ENCODE assay signal across 19 mouse cellular contexts in the genomic region with DNA sequence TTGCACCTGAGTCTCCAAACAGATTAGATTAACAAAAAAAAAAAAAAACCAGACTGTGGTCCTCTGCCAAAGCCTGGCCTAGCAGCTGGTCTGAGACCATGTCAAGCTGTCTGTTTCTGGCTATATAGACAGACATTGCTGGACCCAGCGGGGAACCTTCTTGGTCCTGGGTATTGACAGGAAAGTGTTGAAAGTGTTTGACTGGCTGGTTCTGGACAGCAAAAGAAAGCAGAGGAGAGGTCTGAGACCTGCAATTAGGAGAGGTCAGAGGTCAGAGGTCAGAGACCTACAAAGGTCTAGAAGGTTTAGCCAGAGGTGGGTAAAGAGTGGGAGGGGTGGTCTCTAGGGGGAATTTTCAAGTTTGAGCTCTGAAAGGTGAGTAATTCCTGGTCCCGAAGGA. TPM values are rescaled to one million over a fixed set of nuclear protein-coding genes. Genes with fewer than 3 reads are reported as not detected.
DNase-seq lines count a peak whose midpoint lies in the region; ATAC-seq and TF ChIP-seq lines count a peak whose summit lies in the region.
"Had no signal": no experiment of that assay in that cellular context is flagged by ENCODE, and none has a peak within 500 bp of the region (broad histone marks: within the 10 kb centered on the region; RNA-seq: fewer than 3 reads in every experiment).

No protein-coding gene starts in this region.

- no peak for TF ChIP-seq POLR2A in bone marrow macrophage, adult 2 months (IDR thresholded peaks at IDR 0.05; ENCODE audit: borderline replicate concordance, low read depth, low read length)

- H3K4me2 ChIP-seq in limb, embryonic 11.5 days (ENCODE audit: low read depth, severe bottlenecking), result no peak overlapping the region
- no peak overlapping the region for H3K4me2 ChIP-seq in hindbrain, postnatal 0 days (ENCODE audit: low read depth, low read length)
- H3K4me2 ChIP-seq: heart, embryonic 15.5 days; liver, embryonic 13.5 days had no signal

- no peak for TF ChIP-seq CTCF in bone marrow macrophage, adult 2 months (IDR thresholded peaks at IDR 0.05; ENCODE audit: low read depth, low read length)
- TF ChIP-seq CTCF in hindbrain, postnatal 0 days (IDR thresholded peaks at IDR 0.05; ENCODE audit: low read depth), result no peak

- WGBS in limb, embryonic 11.5 days, result 26% methylated on average over 2 of the region's 2 CpGs
- 22% methylated on average over 2 of the region's 2 CpGs for WGBS in limb, embryonic 10.5 days
- 52% methylated on average over 2 of the region's 2 CpGs for WGBS in hindbrain, postnatal 0 days

- no peak overlapping the region for H3K4me3 ChIP-seq in limb, embryonic 11.5 days (ENCODE audit: low read depth, low read length)
- no peak overlapping the region for H3K4me3 ChIP-seq in limb, embryonic 10.5 days
- H3K4me3 ChIP-seq in bone marrow macrophage, adult 2 months (ENCODE audit: insufficient read depth, low read length), result no peak overlapping the region
- no peak overlapping the region for H3K4me3 ChIP-seq in hindbrain, postnatal 0 days (ENCODE audit: low read length)
- H3K4me3 ChIP-seq: heart, embryonic 15.5 days; liver, embryonic 13.5 days had no signal

- H3K36me3 ChIP-seq in limb, embryonic 11.5 days (ENCODE audit: control insufficient read depth, insufficient read depth, low read length), result no peaks in the 10 kb centered on the region
- H3K36me3 ChIP-seq in limb, embryonic 10.5 days, result no peaks in the 10 kb centered on the region
- no peaks in the 10 kb centered on the region for H3K36me3 ChIP-seq in hindbrain, postnatal 0 days (ENCODE audit: insufficient read depth, low read length)
- H3K36me3 ChIP-seq: forebrain, embryonic 10.5 days; heart, embryonic 15.5 days; liver, embryonic 13.5 days had no signal

- no peak overlapping the region for H3K27ac ChIP-seq in limb, embryonic 11.5 days (replicated peaks; ENCODE audit: low read depth, low read length)
- H3K27ac ChIP-seq in limb, embryonic 10.5 days, result no peak overlapping the region
- peak overlapping the region; percentile 22; the same call in 1 of the 2 replicates for H3K27ac ChIP-seq in bone marrow macrophage, adult 2 months (ENCODE audit: insufficient read depth, low read depth, low read length)
- H3K27ac ChIP-seq in hindbrain, postnatal 0 days, result no peak overlapping the region
- H3K27ac ChIP-seq: heart, embryonic 15.5 days; liver, embryonic 13.5 days had no signal

- DNase-seq in cerebellum, postnatal 14 days, result peak; percentile 11 to 34
- DNase-seq in cerebellum, adult 11 months, result no peak
- DNase-seq in limb, embryonic 11.5 days (ENCODE audit: low spot score), result peak; percentile 24
- DNase-seq in limb, embryonic 10.5 days (ENCODE audit: low spot score), result no peak
- DNase-seq in hindbrain, postnatal 0 days (ENCODE audit: low spot score), result peak; percentile 25
- no peak for DNase-seq in frontal cortex, adult 2 months (ENCODE audit: extremely low spot score in 1 of 2, low spot score in 1 of 2)
- DNase-seq in heart, postnatal 25 days (ENCODE audit: low spot score), result no peak
- DNase-seq: cerebellum, postnatal 25 days; heart, postnatal 4 days; kidney, adult 2 months; kidney, postnatal 10 days; liver, embryonic 13.5 days; lung, adult 2 months; retina, postnatal 1 day had no signal

- H3K27me3 ChIP-seq in limb, embryonic 11.5 days (ENCODE audit: control insufficient read depth, insufficient read depth, low read length), result no peaks in the 10 kb centered on the region
- 0 out of 2 replicates have a peak, but pooled peaks cover 5% of the 10 kb centered on the region for H3K27me3 ChIP-seq in limb, embryonic 10.5 days (ENCODE audit: low read depth, poor library complexity, severe bottlenecking)
- H3K27me3 ChIP-seq in hindbrain, postnatal 0 days (ENCODE audit: insufficient read depth, low read length), result no peaks in the 10 kb centered on the region
- H3K27me3 ChIP-seq: heart, embryonic 15.5 days; liver, embryonic 13.5 days had no signal

- H3K9ac ChIP-seq in limb, embryonic 11.5 days (ENCODE audit: low read length), result no peak overlapping the region
- no peak overlapping the region for H3K9ac ChIP-seq in hindbrain, postnatal 0 days (replicated peaks; ENCODE audit: low read length)
- H3K9ac ChIP-seq: heart, embryonic 15.5 days; liver, embryonic 13.5 days had no signal

- intact Hi-C loops in heart, postnatal 25 days (cut with DNase I), result no loop called here

- no peaks in the 10 kb centered on the region for H3K9me3 ChIP-seq in limb, embryonic 11.5 days (ENCODE audit: control insufficient read depth, low read length)
- no peaks in the 10 kb centered on the region for H3K9me3 ChIP-seq in limb, embryonic 10.5 days (replicated peaks)
- H3K9me3 ChIP-seq in hindbrain, postnatal 0 days (ENCODE audit: low read length), result no peaks in the 10 kb centered on the region
- H3K9me3 ChIP-seq: forebrain, embryonic 10.5 days; heart, embryonic 15.5 days; liver, embryonic 13.5 days had no signal

- peaks cover 9% of the 10 kb centered on the region; the same call in 1 of the 2 replicates for H3K4me1 ChIP-seq in limb, embryonic 11.5 days (ENCODE audit: control insufficient read depth, insufficient read depth, low read length)
- peaks cover 25% of the 10 kb centered on the region for H3K4me1 ChIP-seq in limb, embryonic 10.5 days
- peaks cover 22% of the 10 kb centered on the region for H3K4me1 ChIP-seq in bone marrow macrophage, adult 2 months (ENCODE audit: control insufficient read depth, insufficient read depth, low read length)
- no peaks in the 10 kb centered on the region for H3K4me1 ChIP-seq in hindbrain, postnatal 0 days (ENCODE audit: insufficient read depth, low read length)

- no peak for ATAC-seq in limb, embryonic 11.5 days (ENCODE audit: insufficient number of reproducible peaks, low FRiP score, low TSS enrichment, low read depth)
- ATAC-seq in hindbrain, postnatal 0 days, result no peak
- ATAC-seq: CD4-positive, CD25-positive, alpha-beta regulatory T cell, adult 4 months had no signal

RNA-seq across cellular contexts. Expression of a gene that starts 1.4 kb away (rescaled TPM):
- polyA plus RNA-seq in limb, embryonic 11.5 days (2014; fragmentation: Nextera tagmentation; extraction: Ambion mirVana), result 0.67 and 0.91 TPM in 2 replicates
- 0.31 and 0.84 TPM in 2 replicates for polyA plus RNA-seq in limb, embryonic 10.5 days (2016; fragmentation: Nextera tagmentation; extraction: Ambion mirVana)
- polyA plus RNA-seq in bone marrow macrophage, adult 2 months (2012; ENCODE audit: insufficient read depth, insufficient read length, missing spikeins), result 1.8 and 4.1 TPM in 2 replicates
- total RNA-seq in hindbrain, postnatal 0 days (2014; rRNA removed), result 0.36 and 0.37 TPM in 2 replicates
- polyA plus RNA-seq in hindbrain, postnatal 0 days (2015; fragmentation: Nextera tagmentation; extraction: Ambion mirVana), result 0.36 and 0.82 TPM in 2 replicates
- 0.55 and 0.66 TPM in 2 replicates for polyA plus RNA-seq in frontal cortex, adult 2 months (2012; rRNA removed)
- under 1 TPM; 0.17 to 0.26 TPM for total RNA-seq in heart, postnatal 25 days (2021)

RNA-seq across cellular contexts. Expression of a gene that starts 28.3 kb away (rescaled TPM):
- polyA plus RNA-seq in limb, embryonic 11.5 days (2014; fragmentation: Nextera tagmentation; extraction: Ambion mirVana), result 4.3 and 4.8 TPM in 2 replicates
- 2.9 and 3.3 TPM in 2 replicates for polyA plus RNA-seq in limb, embryonic 10.5 days (2016; fragmentation: Nextera tagmentation; extraction: Ambion mirVana)
- 15.0 and 15.9 TPM in 2 replicates for polyA plus RNA-seq in bone marrow macrophage, adult 2 months (2012; ENCODE audit: insufficient read depth, insufficient read length, missing spikeins)
- 5.2 and 7.2 TPM in 2 replicates for total RNA-seq in hindbrain, postnatal 0 days (2014; rRNA removed)
- polyA plus RNA-seq in hindbrain, postnatal 0 days (2015; fragmentation: Nextera tagmentation; extraction: Ambion mirVana), result 5.5 and 6.1 TPM in 2 replicates
- polyA plus RNA-seq in frontal cortex, adult 2 months (2012; rRNA removed), result 1.8 and 2.2 TPM in 2 replicates
- 1 to 10 TPM; 5.4 to 6.5 TPM for total RNA-seq in heart, postnatal 25 days (2021)

RNA-seq across cellular contexts. Expression of a gene that starts 31.0 kb away (rescaled TPM):
- polyA plus RNA-seq in limb, embryonic 11.5 days (2014; fragmentation: Nextera tagmentation; extraction: Ambion mirVana), result 40.5 and 43.7 TPM in 2 replicates
- polyA plus RNA-seq in limb, embryonic 10.5 days (2016; fragmentation: Nextera tagmentation; extraction: Ambion mirVana), result 37.9 and 43.4 TPM in 2 replicates
- 21.4 and 23.0 TPM in 2 replicates for polyA plus RNA-seq in bone marrow macrophage, adult 2 months (2012; ENCODE audit: insufficient read depth, insufficient read length, missing spikeins)
- 26.7 and 27.5 TPM in 2 replicates for total RNA-seq in hindbrain, postnatal 0 days (2014; rRNA removed)
- polyA plus RNA-seq in hindbrain, postnatal 0 days (2015; fragmentation: Nextera tagmentation; extraction: Ambion mirVana), result 41.5 and 42.6 TPM in 2 replicates
- polyA plus RNA-seq in frontal cortex, adult 2 months (2012; rRNA removed), result 32.7 and 35.9 TPM in 2 replicates
- total RNA-seq in heart, postnatal 25 days (2021), result 10 to 100 TPM; 20.4 to 23.6 TPM

RNA-seq across cellular contexts. Expression of a gene that starts 59.0 kb away (rescaled TPM):
- polyA plus RNA-seq in limb, embryonic 11.5 days (2014; fragmentation: Nextera tagmentation; extraction: Ambion mirVana), result 33.8 and 36.1 TPM in 2 replicates
- polyA plus RNA-seq in limb, embryonic 10.5 days (2016; fragmentation: Nextera tagmentation; extraction: Ambion mirVana), result 22.4 and 29.8 TPM in 2 replicates
- 1.7 and 2.1 TPM in 2 replicates for polyA plus RNA-seq in bone marrow macrophage, adult 2 months (2012; ENCODE audit: insufficient read depth, insufficient read length, missing spikeins)
- total RNA-seq in hindbrain, postnatal 0 days (2014; rRNA removed), result 13.7 and 18.3 TPM in 2 replicates
- 14.8 and 17.8 TPM in 2 replicates for polyA plus RNA-seq in hindbrain, postnatal 0 days (2015; fragmentation: Nextera tagmentation; extraction: Ambion mirVana)
- 16.1 and 20.5 TPM in 2 replicates for polyA plus RNA-seq in frontal cortex, adult 2 months (2012; rRNA removed)
- total RNA-seq in heart, postnatal 25 days (2021), result 1 to 10 TPM; 1.6 to 2.3 TPM
- total RNA-seq: monocyte, adult 5-6 weeks had no signal

Comparison
In these comparisons a context has a peak if more than half of its experiments do, and no peak if none do; other contexts are left out.
1. DNase-seq: peak in cerebellum, postnatal 14 days (2 of 2), limb, embryonic 11.5 days (single experiment) and hindbrain, postnatal 0 days (single experiment); none in cerebellum, adult 11 months (single experiment), limb, embryonic 10.5 days (single experiment), frontal cortex, adult 2 months (0 of 2) and heart, postnatal 25 days (single experiment).